Mouse (Mus musculus) liver, postnatal 0 days (tissue): ENCODE data around the gene Meig1. TPM values are rescaled to one million over a fixed set of nuclear protein-coding genes. Genes with fewer than 3 reads are reported as not detected.

Source experiments
- ATAC-seq: fragments of 200-750 bp; cut with Nextera tagmentation; 2 replicates; pipeline ENCODE4 v1.8.0; 2017; ENCODE audit warnings: mild to moderate bottlenecking, moderate library complexity
- DNase-seq: peaks from one replicate; pipeline ENCODE4 v3.0.0-alpha.2; 2016
- H3K27ac ChIP-seq: fragments of 300-500 bp; sonication (generic); 2 replicates; pipeline ENCODE4 v1.5.1; 2014; ENCODE audit warnings: antibody characterized with exemption, moderate library complexity, mild to moderate bottlenecking, low read depth
- H3K27me3 ChIP-seq: fragments of 300-500 bp; sonication (generic); 2 replicates; pipeline ENCODE4 v1.6.1; 2014; ENCODE audit warnings: low read length, control low read depth, mixed read lengths; ENCODE audit not compliant: insufficient read depth
- H3K36me3 ChIP-seq: fragments of 300-500 bp; sonication (generic); replicated peaks from 2 replicates; pipeline ENCODE4 v1.6.1; 2014; ENCODE audit warnings: mild to moderate bottlenecking, control low read depth, low read length, moderate library complexity, mixed read lengths; ENCODE audit not compliant: insufficient read depth
- H3K4me1 ChIP-seq: fragments of 300-500 bp; sonication (generic); 2 replicates; pipeline ENCODE4 v1.6.1; 2014; ENCODE audit warnings: antibody characterized with exemption, mild to moderate bottlenecking, control low read depth; ENCODE audit not compliant: insufficient read depth
- H3K4me2 ChIP-seq: fragments of 300-500 bp; sonication (generic); 2 replicates; pipeline ENCODE4 v1.6.1; 2014; ENCODE audit warnings: low read depth, mild to moderate bottlenecking, low read length, moderate library complexity, mixed read lengths
- H3K4me3 ChIP-seq: fragments of 300-500 bp; sonication (generic); 2 replicates; pipeline ENCODE4 v1.5.1; 2014; ENCODE audit warnings: low read depth, low read length
- H3K9ac ChIP-seq: fragments of 300-500 bp; sonication (generic); replicated peaks from 2 replicates; pipeline ENCODE4 v1.6.1; 2014; ENCODE audit warnings: mild to moderate bottlenecking, moderate library complexity
- H3K9me3 ChIP-seq: fragments of 300-500 bp; sonication (generic); 2 replicates; pipeline ENCODE4 v1.6.1; 2016; ENCODE audit warnings: mild to moderate bottlenecking, control low read depth, low read length, mixed read lengths
- CTCF ChIP-seq: sonication (generic); IDR thresholded peaks from 2 replicates; pipeline ENCODE4 v1.5.1; 2016; ENCODE audit warnings: antibody characterized with exemption, low read depth
- EP300 ChIP-seq: IDR thresholded peaks from 2 replicates; pipeline ENCODE4 v1.6.1; 2016; ENCODE audit warnings: antibody characterized with exemption, low read depth, mild to moderate bottlenecking
- WGBS: fragments of 180-500 bp; shearing (Covaris S2); extraction: QIAGEN DNeasy Blood & Tissue Kit; methylation state at CpG from one replicate; pipeline ENCODE4 v1.1.7; 2014; ENCODE audit not compliant: insufficient replicate concordance; 5-methylcytosine and 5-hydroxymethylcytosine counted together
- polyA plus RNA-seq: library from polyadenylated mRNA; unstranded; fragments of >200 nt; fragmentation: Nextera tagmentation; extraction: Ambion mirVana; gene quantifications from 2 replicates; pipeline ENCODE4 v1.2.1, GENCODE M21; 2015

Meig1 gene
- polyA plus RNA-seq, 1 experiment from 2014 or later = 0.69 TPM

- TF ChIP-seq EP300 (no peak), CTCF (no peak)
- Histone ChIP-seq H3K36me3 (peaks cover 29% of the 10 kb centered on the region), H3K4me3 (no peak overlapping the region), H3K9me3 (no peaks in the 10 kb centered on the region), H3K4me2 (no peak overlapping the region), H3K27me3 (no peaks in the 10 kb centered on the region), H3K27ac (no peak overlapping the region), H3K9ac (no peak overlapping the region), H3K4me1 (no peaks in the 10 kb centered on the region)
- ATAC-seq = no peak
- no peak for DNase-seq
- WGBS = 77% methylated on average over 6 of the region's 6 CpGs
Measured at GRCm38 (mm10) chr2:3435369-3436061, 13.1 kb upstream of the Meig1 start.

GRCm38 (mm10) chr2:3430956-3431355 lies 8.5 kb upstream of the Meig1 start:
- H3K9me3 ChIP-seq = no peaks in the 10 kb centered on the region
- TF ChIP-seq CTCF (no peak), EP300 (no peak)
- no peak overlapping the region for H3K4me3 ChIP-seq
- H3K4me2 ChIP-seq = no peak overlapping the region
- WGBS = 83% methylated on average over 9 of the region's 9 CpGs
- DNase-seq (no peak), ATAC-seq (no peak)
- peaks cover 18% of the 10 kb centered on the region; the same call in 1 of the 2 replicates for H3K36me3 ChIP-seq
- no peaks in the 10 kb centered on the region for H3K4me1 ChIP-seq
- H3K9ac ChIP-seq = no peak overlapping the region
- H3K27ac ChIP-seq = no peak overlapping the region
- no peaks in the 10 kb centered on the region for H3K27me3 ChIP-seq

GRCm38 (mm10) chr2:3424579-3424910 lies 2.1 kb upstream of the Meig1 start:
- H3K27me3 ChIP-seq = no peaks in the 10 kb centered on the region
- 1% methylated on average over 9 of the region's 10 CpGs for WGBS
- DNase-seq = peak; percentile 59
- peak overlapping the region; percentile 76 for H3K4me3 ChIP-seq
- peak overlapping the region; percentile 86 for H3K27ac ChIP-seq
- TF ChIP-seq CTCF = no peak
- 0 out of 2 replicates have a peak, but pooled peaks have one; percentile 11 for TF ChIP-seq EP300
- ATAC-seq = peak; percentile 33
- peak overlapping the region; percentile 80 for H3K9ac ChIP-seq
- peaks cover 12% of the 10 kb centered on the region; the same call in 1 of the 2 replicates for H3K36me3 ChIP-seq
- no peaks in the 10 kb centered on the region for H3K9me3 ChIP-seq
- H3K4me1 ChIP-seq = peaks cover 12% of the 10 kb centered on the region; the same call in 1 of the 2 replicates
- H3K4me2 ChIP-seq = peak overlapping the region; percentile 84

- Histone ChIP-seq H3K27me3 (no peaks in the 10 kb centered on the region), H3K4me2 (peak within 1 kb of the TSS; percentile 84), H3K9me3 (no peaks in the 10 kb centered on the region), H3K36me3 (0 out of 2 replicates have a peak, but pooled peaks cover 8% of the 10 kb centered on the region), H3K4me1 (peaks cover 12% of the 10 kb centered on the region; the same call in 1 of the 2 replicates), H3K27ac (peak within 1 kb of the TSS; percentile 86), H3K4me3 (peak within 1 kb of the TSS; percentile 76), H3K9ac (peak within 1 kb of the TSS; percentile 80)
- DNase-seq (peak; percentile 93), ATAC-seq (peak; percentile 96)
- TF ChIP-seq EP300 = no peak
- 0 out of 2 replicates have a peak, but pooled peaks have one; percentile 2 for TF ChIP-seq CTCF
- under 1% methylated on average over 29 of the region's 29 CpGs for WGBS
Measured at GRCm38 (mm10) chr2:3423841-3424578, 1.6 kb upstream of the Meig1 start, which contains the start of gene Dclre1c. Gene Dclre1c, plus strand, starts transcription at chr2:3424131.

GRCm38 (mm10) chr2:3420157-3420556 lies 2.3 kb downstream of the Meig1 start:
- 0 out of 2 replicates have a peak overlapping the region, but pooled peaks have one; percentile 16 for H3K27ac ChIP-seq
- H3K4me1 ChIP-seq = peaks cover 15% of the 10 kb centered on the region; the same call in 1 of the 2 replicates
- H3K36me3 ChIP-seq = no peaks in the 10 kb centered on the region
- H3K9ac ChIP-seq = no peak overlapping the region
- no peak overlapping the region for H3K4me2 ChIP-seq
- peaks cover 11% of the 10 kb centered on the region for H3K27me3 ChIP-seq
- no peak for ATAC-seq
- no peaks in the 10 kb centered on the region for H3K9me3 ChIP-seq
- 74% methylated on average over 4 of the region's 4 CpGs for WGBS
- no peak overlapping the region for H3K4me3 ChIP-seq
- no peak for DNase-seq
- TF ChIP-seq CTCF (no peak), EP300 (no peak)

GRCm38 (mm10) chr2:3418883-3419431 lies 3.5 kb downstream of the Meig1 start:
- ATAC-seq (peak; percentile 87), DNase-seq (peak; percentile 96)
- TF ChIP-seq CTCF (peak; percentile 5; the same call in 1 of the 2 replicates), EP300 (no peak)
- no peaks in the 10 kb centered on the region for H3K9me3 ChIP-seq
- no peak overlapping the region; the same call in 1 of the 2 replicates for H3K9ac ChIP-seq
- peaks cover 11% of the 10 kb centered on the region for H3K27me3 ChIP-seq
- WGBS = 1% methylated on average over 38 of the region's 38 CpGs
- peak overlapping the region; percentile 51 for H3K4me3 ChIP-seq
- peaks cover 10% of the 10 kb centered on the region; the same call in 1 of the 2 replicates for H3K4me1 ChIP-seq
- peak overlapping the region; percentile 86 for H3K4me2 ChIP-seq
- no peak overlapping the region for H3K27ac ChIP-seq
- no peaks in the 10 kb centered on the region for H3K36me3 ChIP-seq
